Mouse (Mus musculus) left cerebral cortex, postnatal 10 days (tissue): ENCODE data around the gene Psma5. TPM values are rescaled to one million over a fixed set of nuclear protein-coding genes. Genes with fewer than 3 reads are reported as not detected.
"Not testable (repeated sequence)": the region's sequence is repeated elsewhere in the genome, so short reads cannot be mapped to it uniquely, and the experiment has no call there.

Experiments
- DNase-seq, 2 experiments: peaks; one replicate each; pipeline ENCODE4 v3.0.0; 2021 to 2022; ENCODE audit warnings: low spot score in 2 of 2, mixed read lengths in 1 of 2; ENCODE audit errors: extremely low spot score in 1 of 2
- intact Hi-C: fragments of 180-260 bp; cut with DNase I; formaldehyde crosslinking; loops from one replicate; pipeline ENCODE4 v1.15.1; 2025
- total RNA-seq, 2 experiments: library from RNA; stranded (reverse); gene quantifications; 2 replicates each; pipeline ENCODE4 v1.2.3; 2021

Gene Psma5
- total RNA-seq, 2 experiments from 2014 or later: 91.4 to 92.5 TPM

- intact Hi-C loops: loop anchor here (5.0 kb wide), 1 partner anchor 46 kb away; the partner anchor contains the start of gene Atxn7l2
- no peak for DNase-seq
Measured at GRCm38 (mm10) chr3:108257831-108258500, 1.2 kb downstream of the Psma5 start.

- intact Hi-C loops: loop anchor here (5.0 kb wide), 1 partner anchor 47 kb away; the partner anchor contains the start of gene Atxn7l2
- no peak for DNase-seq
Measured at GRCm38 (mm10) chr3:108259319-108259718, 2.6 kb downstream of the Psma5 start.

DNA sequence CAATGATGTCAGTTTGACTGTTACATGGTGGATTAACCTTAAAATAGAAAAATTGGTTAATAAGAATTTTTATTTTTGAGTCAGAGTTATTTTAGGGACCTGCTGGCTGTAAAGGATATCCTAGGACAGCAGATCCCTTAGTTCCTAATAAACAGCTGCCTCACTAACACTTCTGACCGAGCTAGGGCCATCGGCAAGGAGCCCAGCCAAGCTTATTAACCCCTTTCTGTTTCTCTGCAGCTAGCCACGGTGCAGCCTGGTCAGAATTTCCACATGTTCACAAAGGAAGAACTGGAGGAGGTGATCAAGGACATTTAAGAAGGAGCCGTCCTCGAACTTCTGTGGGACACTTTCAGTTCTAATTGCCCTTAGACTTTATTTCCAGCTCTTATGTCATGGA lies 22.8 kb downstream of the Psma5 start:
- intact Hi-C loops, DNase-seq: not testable (repeated sequence)

GRCm38 (mm10) chr3:108282401-108283240 lies 25.9 kb downstream of the Psma5 start:
- intact Hi-C loops: loop anchor here (1.0 kb wide), 1 partner anchor 107 kb away; no protein-coding TSS in a partner anchor
- DNase-seq: no peak

DNA sequence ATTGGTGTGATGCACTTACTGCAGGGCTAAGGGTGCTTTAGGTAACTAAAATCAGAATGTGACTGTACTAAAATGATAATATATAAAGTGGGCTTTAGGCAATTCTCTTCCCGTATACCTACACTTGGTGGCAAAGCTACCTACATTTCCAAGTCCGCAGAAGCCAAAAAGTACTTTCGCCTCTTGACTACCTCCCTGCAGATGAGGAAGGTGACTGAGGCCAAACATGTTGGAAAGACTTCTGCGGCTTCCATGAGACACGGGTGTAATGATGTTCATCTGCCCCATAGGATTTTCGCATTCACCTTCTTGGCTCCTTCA lies 26.5 kb downstream of the Psma5 start:
- DNase-seq: no peak
- intact Hi-C loops: loop anchor here (1.0 kb wide), 1 partner anchor 106 kb away; no protein-coding TSS in a partner anchor

DNA sequence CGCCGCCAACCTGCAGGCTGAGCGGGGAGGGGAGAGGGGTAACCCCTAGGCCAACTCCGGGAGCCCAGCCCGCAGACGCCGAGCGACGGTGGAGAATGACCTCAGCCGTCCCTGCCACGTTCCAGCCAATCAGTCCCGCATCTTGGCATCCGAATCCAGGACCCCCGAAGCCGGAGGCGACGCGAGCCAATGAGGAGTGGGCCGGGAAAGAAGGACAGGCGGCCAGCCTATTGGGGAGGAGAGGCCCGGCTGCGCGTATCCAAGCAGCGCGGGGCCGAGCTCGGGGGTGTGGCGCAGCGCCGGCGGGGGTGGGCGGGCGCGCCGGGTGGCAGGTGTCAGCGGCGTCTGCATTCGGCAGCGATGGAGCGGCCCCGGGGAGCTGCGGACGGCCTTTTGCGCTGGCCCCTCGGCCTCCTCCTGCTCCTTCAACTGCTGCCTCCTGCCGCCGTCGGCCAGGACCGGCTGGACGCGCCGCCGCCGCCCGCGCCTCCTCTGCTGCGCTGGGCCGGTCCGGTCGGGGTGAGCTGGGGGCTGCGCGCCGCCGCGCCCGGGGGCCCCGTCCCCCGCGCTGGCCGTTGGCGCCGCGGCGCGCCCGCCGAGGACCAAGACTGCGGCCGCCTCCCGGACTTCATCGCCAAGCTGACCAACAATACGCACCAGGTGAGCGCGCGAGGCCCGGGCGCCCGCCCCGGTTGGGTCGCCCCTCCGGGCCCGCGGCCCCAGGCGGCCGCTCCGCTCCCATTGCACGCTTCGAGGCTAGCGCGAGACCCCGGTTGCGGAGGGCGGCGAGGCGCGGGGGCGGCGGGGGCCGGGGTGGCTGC lies 27.3 kb downstream of the Psma5 start, which contains the start of gene Sort1:
Gene Sort1 (plus strand): TSS at position 302 of the 821 bp plus-strand sequence.
- peak; percentile 94 to 95 for DNase-seq
- intact Hi-C loops: loop anchor here (1.0 kb wide), 1 partner anchor 105 kb away; no protein-coding TSS in a partner anchor

DNA sequence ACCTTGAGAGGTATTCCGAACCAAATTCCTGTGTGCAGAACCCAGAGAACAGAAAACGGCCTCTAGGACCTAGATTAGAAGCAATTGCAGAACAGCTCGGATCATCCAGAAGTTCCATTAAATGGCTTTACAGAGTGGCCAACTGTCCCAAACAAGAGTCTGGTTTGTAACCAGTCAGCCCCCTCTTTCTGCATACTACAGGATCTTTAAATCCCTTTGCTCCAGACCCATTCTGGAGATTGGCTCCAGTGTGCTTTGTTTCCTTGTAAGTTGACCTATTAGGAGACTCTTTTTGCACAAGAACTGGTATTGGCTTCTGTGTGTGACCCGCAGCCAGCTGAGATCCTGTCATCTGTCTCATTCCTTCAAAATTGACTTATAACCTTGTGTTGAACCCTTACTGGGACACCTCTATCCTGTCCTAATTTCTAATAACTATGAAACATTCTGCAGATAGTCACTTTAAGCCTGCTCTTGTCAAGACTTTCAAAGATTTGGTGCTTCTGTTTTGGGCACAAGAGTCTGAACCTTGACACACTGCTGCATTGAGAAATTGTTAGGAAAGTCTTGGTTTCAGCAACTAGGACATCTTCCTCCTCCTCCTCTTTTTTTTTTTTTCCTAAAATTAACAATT lies 28.5 kb downstream of the Psma5 start:
- intact Hi-C loops: loop anchor here (5.0 kb wide), 1 partner anchor 42 kb away; no protein-coding TSS in a partner anchor
- DNase-seq: no peak

DNA sequence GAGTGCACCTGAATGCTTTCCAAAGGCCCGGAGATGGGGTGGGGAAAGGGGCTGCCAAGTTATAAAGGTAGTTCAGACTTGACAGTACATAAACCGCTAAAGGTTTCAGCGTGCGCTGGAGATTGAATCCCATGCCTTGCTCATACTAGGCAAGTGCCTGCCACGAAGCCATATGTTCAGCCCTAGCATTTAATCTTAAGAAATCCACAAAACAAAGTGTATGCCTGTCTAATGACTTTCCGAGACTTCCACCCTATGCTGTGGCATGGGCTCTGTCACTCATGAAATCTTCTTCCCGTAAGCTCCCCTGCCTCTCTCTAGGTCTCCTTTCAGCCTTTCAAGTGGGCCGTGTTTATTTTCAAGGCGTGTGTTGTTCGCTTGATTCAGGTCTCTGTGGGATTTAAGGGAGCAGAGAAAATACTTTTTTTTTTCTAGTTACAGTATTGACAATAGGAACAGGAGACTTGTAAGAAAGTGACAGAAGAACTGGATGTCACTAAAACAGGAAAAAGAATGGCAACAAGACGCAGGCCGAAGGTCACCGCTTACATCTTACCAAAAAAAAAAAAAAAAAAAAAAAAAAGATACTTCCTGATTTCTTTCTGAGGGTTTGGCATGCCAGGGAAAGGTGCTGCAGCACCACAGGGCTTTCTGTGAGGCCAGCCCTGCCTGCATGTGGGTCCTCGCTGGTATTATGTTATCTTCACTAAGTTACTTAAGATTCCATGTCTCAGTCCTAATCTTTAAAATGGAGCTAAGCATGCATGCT lies 30.1 kb downstream of the Psma5 start:
- intact Hi-C loops: loop anchor here (5.0 kb wide), 1 partner anchor 40 kb away; no protein-coding TSS in a partner anchor

DNA sequence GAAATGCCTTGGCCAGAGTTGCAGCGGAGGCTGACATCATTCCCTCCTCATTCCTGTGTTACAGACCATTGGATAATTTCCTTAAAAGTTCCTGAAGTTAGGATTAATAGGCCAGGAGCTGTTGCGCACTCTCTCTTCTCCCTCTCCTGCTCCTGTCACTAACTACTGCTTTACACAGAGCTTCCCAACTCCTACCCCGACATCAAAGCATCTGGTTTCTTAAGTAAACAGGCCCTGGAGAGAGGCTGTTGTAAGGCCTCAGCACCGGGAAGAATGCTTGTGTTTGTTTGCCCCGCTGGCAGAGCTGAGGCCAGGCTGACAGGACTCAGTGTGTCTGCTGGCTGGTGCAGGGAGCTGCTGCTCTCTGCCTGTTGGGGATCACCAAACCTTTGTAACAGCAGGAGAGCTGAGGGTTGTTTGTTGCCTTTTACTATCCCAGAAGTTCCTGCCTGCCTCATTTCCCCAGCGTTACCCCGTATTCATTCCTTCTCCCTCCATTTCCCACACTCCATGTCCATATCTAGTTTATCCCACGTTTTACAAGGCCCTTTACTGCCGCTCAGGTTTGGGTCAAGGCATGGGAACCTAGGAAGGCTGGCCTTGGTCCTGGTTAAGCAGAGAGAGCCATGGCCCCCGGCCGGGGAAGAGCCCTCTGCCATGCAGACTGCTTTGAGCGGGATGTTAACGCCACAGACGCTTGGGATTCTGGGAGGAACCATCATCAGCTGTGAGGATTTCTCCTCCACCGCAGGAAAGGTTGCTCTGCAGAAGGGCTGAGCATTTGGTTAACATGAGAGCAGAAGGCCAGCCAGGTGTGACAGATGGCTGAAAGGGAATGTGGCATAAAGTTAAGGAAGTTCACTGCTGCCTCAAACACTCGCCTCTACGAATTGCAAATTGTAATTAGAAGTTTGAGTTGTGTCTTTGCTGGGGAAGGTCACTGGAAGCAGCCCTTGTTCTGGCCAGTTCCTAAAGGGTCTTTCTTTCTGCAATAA lies 31.4 kb downstream of the Psma5 start:
- DNase-seq: peak in 1 of 2 experiments; percentile 69
- intact Hi-C loops: loop anchor here (5.0 kb wide), 1 partner anchor 39 kb away; no protein-coding TSS in a partner anchor

More for the DNA sequence above, 30.1 kb downstream of the Psma5 start:
- DNase-seq: no peak

GRCm38 (mm10) chr3:108289311-108290130 lies 32.8 kb downstream of the Psma5 start:
- no peak for DNase-seq
- intact Hi-C loops: loop anchor here (5.0 kb wide), 1 partner anchor 38 kb away; no protein-coding TSS in a partner anchor

- intact Hi-C loops: no loop called here
- no peak for DNase-seq
Measured at GRCm38 (mm10) chr3:108291036-108291799, 34.5 kb downstream of the Psma5 start.

DNA sequence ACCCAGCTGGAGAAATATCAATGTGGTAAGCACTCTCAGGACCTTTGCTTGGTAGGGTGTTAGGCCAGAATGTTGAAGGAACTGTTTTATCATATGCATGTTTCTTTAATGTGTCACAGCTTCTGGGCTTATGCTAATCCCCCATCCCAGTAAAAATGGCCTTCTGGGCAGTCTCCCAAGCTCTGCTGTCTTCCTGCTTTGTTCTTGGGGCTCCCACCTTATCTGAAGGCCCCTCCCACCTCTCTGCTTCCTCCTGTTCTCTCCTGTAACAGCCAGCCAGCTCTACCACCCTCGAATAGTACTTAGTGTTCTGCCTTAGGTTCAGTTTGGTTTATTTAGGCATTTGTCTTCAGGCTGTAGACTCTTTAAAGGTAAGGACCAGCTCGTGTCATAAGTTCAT lies 37.7 kb downstream of the Psma5 start:
- intact Hi-C loops: no loop called here
- no peak for DNase-seq

DNA sequence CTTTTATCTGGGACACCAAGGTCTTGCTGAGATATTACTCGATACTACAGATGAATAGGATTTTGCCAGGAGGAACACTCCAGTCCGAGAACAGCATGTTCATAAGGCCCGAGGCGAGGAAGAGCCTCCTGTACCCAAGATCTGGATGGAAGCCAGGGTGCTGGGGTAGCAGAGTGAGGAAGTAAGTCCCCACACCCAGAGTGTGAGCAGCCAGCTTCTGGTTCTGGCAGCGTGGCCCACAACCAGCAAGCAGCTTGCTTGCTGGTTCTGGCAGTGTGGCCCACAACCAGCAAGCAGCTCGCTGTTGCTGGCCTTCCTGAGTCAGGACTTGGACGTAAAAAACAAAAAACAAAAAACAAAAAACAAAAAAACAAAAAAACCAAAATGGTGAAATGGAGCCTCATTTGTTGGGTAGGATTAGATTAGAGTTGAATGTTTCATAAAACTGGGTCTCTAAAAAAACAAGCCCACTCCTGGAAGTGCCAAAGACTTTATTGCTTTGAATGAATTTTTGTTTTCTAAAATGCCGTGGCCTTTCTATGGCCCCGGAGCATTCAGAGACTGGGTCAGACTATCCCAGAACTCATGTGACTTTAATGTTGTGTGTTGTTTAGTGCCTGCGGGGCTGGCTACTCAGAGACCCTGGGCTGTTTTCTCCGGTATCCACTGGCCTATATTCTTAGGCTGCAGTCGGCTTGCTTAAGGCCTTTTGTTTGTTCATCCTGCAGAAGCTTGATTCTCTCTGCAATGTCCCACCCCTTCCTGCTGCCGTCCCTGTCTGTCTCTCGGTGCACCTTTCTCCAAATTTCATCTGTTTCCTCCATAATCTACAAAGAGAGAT lies 38.9 kb downstream of the Psma5 start:
- DNase-seq: peak; percentile 66 to 79
- intact Hi-C loops: no loop called here
